Mouse (Mus musculus): ENCODE results near the gene Supt6. TPM values are rescaled to one million over a fixed set of nuclear protein-coding genes. Genes with fewer than 3 reads are reported as not detected.
"Not testable (repeated sequence)": the region's sequence is repeated elsewhere in the genome, so short reads cannot be mapped to it uniquely, and the experiment has no call there.

The Supt6 gene
- total RNA-seq, 1 experiment from 2014 or later, result 65.2 TPM

GRCm38 (mm10) chr11:78215709-78216317 lies 30.0 kb downstream of the Supt6 start:
- no peak for DNase-seq

- no peak for DNase-seq
These were observed 32.5 kb downstream of the Supt6 start for GRCm38 (mm10) chr11:78213086-78213817.

- no peak for DNase-seq
These were observed 34.3 kb downstream of the Supt6 start for GRCm38 (mm10) chr11:78211513-78211912.

GRCm38 (mm10) chr11:78210615-78211014 lies 35.2 kb downstream of the Supt6 start:
- no peak for DNase-seq

- no peak for DNase-seq
These were observed 35.9 kb downstream of the Supt6 start for GRCm38 (mm10) chr11:78209886-78210285.

- no peak for DNase-seq
These were observed 38.6 kb downstream of the Supt6 start for GRCm38 (mm10) chr11:78207190-78207589.

GRCm38 (mm10) chr11:78205361-78206206 lies 40.2 kb downstream of the Supt6 start:
- DNase-seq, result no peak

- DNase-seq, result peak; percentile 35
These were observed 41.5 kb downstream of the Supt6 start for GRCm38 (mm10) chr11:78204287-78204686.

- no peak for DNase-seq
These were observed 43.4 kb downstream of the Supt6 start for GRCm38 (mm10) chr11:78202372-78202771.

GRCm38 (mm10) chr11:78195101-78195863 lies 50.5 kb downstream of the Supt6 start:
- DNase-seq, result no peak

- peak; percentile 78 for DNase-seq
These were observed 51.2 kb downstream of the Supt6 start for GRCm38 (mm10) chr11:78194411-78195100.

- DNase-seq, result no peak
These were observed 52.7 kb downstream of the Supt6 start, which contains the start of gene Proca1 for GRCm38 (mm10) chr11:78193113-78193512. Gene Proca1 (plus strand): TSS chr11:78193392.

GRCm38 (mm10) chr11:78190041-78190440 lies 55.7 kb downstream of the Supt6 start:
- DNase-seq, result no peak

GRCm38 (mm10) chr11:78189234-78190040 lies 56.4 kb downstream of the Supt6 start:
- peak; percentile 69 for DNase-seq

GRCm38 (mm10) chr11:78188331-78189233 lies 57.2 kb downstream of the Supt6 start, which contains the start of gene Rab34:
Gene Rab34 (plus strand): TSS chr11:78188430.
- peak; percentile 79 for DNase-seq

- not testable (repeated sequence) for DNase-seq
These were observed 61.1 kb downstream of the Supt6 start for GRCm38 (mm10) chr11:78184702-78185101.

- no peak for DNase-seq
These were observed 61.8 kb downstream of the Supt6 start for GRCm38 (mm10) chr11:78183884-78184514.

- DNase-seq, result peak; percentile 66
These were observed 62.6 kb downstream of the Supt6 start, which contains the start of gene Rpl23a for GRCm38 (mm10) chr11:78182961-78183844. Gene Rpl23a (minus strand): TSS chr11:78183584.
